Comparison of ENCODE assay signal across 8 mouse cellular contexts in the genomic region with DNA sequence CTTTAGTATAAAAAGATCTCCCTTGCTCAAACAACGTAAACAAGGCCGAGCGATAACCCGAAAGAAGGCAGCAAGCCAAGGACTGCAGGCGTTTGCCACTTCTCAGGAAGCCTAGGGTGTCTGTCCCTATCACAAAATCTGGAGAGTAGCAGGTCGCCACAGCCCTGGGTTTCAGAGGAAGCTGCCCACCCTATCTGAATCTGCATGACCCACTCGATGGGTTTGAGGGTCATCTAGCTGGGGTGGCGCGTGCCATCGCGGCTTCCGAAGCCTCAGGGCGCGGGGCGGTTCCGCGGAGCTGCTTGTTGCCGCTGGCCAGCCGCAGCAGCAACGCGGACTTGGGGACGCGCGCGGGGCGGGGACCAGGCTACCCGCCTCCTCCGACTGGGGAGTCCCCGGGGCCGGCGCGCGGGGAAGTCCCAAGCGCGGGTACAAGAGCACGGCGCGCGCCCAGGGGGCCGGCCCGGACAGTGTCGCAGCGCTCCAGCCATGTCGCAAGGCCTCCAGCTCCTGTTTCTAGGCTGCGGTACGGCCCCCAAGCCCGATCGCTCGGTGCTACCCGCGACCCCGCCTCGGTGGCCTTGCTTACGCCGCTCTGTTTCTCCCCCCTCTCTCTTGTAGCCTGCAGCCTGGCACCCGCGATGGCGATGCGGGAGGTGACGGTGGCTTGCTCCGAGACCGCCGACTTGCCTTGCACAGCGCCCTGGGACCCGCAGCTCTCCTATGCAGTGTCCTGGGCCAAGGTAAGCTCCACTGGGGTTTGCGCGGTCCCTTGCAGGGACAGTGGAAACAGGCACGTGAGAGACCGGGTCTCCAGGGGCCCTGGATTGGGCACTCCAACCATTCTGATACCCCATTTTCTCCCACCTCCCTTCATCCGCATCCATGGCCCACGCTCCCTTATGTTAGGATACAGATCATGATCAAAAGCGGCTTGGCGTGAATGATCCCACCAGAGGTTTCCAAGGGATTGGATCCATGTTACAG. TPM values are rescaled to one million over a fixed set of nuclear protein-coding genes. Genes with fewer than 3 reads are reported as not detected.
DNase-seq lines count a peak whose midpoint lies in the region; ATAC-seq and TF ChIP-seq lines count a peak whose summit lies in the region.

A gene (plus strand): TSS at position 51 of the 987 bp plus-strand sequence.

- TF ChIP-seq CTCF in ES-Bruce4 (IDR thresholded peaks at IDR 0.05; ENCODE audit: low read depth, low read length) = no peak

- no peaks in the 10 kb centered on the region for H3K36me3 ChIP-seq in ES-Bruce4 (ENCODE audit: control insufficient read depth, insufficient read depth, low read length, poor library complexity, severe bottlenecking)
- H3K36me3 ChIP-seq in forebrain, embryonic 15.5 days = no peaks in the 10 kb centered on the region
- no peaks in the 10 kb centered on the region for H3K36me3 ChIP-seq in lung, embryonic 15.5 days

- TF ChIP-seq POLR2A in ES-Bruce4 (IDR thresholded peaks at IDR 0.05; ENCODE audit: insufficient read depth, low read length) = no peak

- H3K4me1 ChIP-seq in ES-Bruce4 (ENCODE audit: control insufficient read depth, insufficient read depth, low read length) = peaks cover 2% of the 10 kb centered on the region
- H3K4me1 ChIP-seq in brown adipose tissue, adult 24 weeks (ENCODE audit: control insufficient read depth, insufficient read depth, insufficient read length, low read length) = peaks cover 4% of the 10 kb centered on the region
- H3K4me1 ChIP-seq in forebrain, embryonic 15.5 days = peaks cover 17% of the 10 kb centered on the region
- peaks cover 27% of the 10 kb centered on the region for H3K4me1 ChIP-seq in lung, embryonic 15.5 days

- peaks cover 8% of the 10 kb centered on the region; the same call in 1 of the 2 replicates for H3K27me3 ChIP-seq in ES-Bruce4 (ENCODE audit: control insufficient read depth, insufficient read depth, low read length, poor library complexity, severe bottlenecking)
- peaks cover 21% of the 10 kb centered on the region for H3K27me3 ChIP-seq in forebrain, embryonic 15.5 days
- no peaks in the 10 kb centered on the region; the same call in 1 of the 2 replicates for H3K27me3 ChIP-seq in lung, embryonic 15.5 days

- H3K4me2 ChIP-seq in forebrain, embryonic 15.5 days (replicated peaks) = peak within 1 kb of the TSS; percentile 98
- peak within 1 kb of the TSS; percentile 91 for H3K4me2 ChIP-seq in lung, embryonic 15.5 days

- WGBS in forebrain, embryonic 15.5 days = 4% methylated on average over 73 of the region's 73 CpGs
- 6% methylated on average over 73 of the region's 73 CpGs for WGBS in large intestine, adult 2 months
- 3% methylated on average over 73 of the region's 73 CpGs for WGBS in lung, embryonic 15.5 days

- H3K9me3 ChIP-seq in ES-Bruce4 (replicated peaks; ENCODE audit: control insufficient read depth, insufficient read depth, low read length, poor library complexity, severe bottlenecking) = no peaks in the 10 kb centered on the region
- no peaks in the 10 kb centered on the region for H3K9me3 ChIP-seq in forebrain, embryonic 15.5 days
- H3K9me3 ChIP-seq in lung, embryonic 15.5 days = no peaks in the 10 kb centered on the region

- DNase-seq in heart, postnatal 36 days = peak; percentile 79 to 80
- no peak for DNase-seq in large intestine, adult 2 months (ENCODE audit: low read depth, low spot score)
- DNase-seq in thymus, postnatal 25 days = peak; percentile 38

- intact Hi-C loops in heart, postnatal 36 days (cut with DNase I) = no loop called here

- peak; percentile 71 for ATAC-seq in forebrain, embryonic 15.5 days (replicated peaks)
- peak; percentile 81 for ATAC-seq in lung, embryonic 15.5 days (ENCODE audit: borderline replicate concordance, extremely low read depth, low FRiP score, low TSS enrichment)
- peak; percentile 21 for ATAC-seq in neutrophil, adult 5-6 weeks (ENCODE audit: extremely low read depth, insufficient number of reproducible peaks, low FRiP score, poor library complexity, severe bottlenecking)

- peak within 1 kb of the TSS; percentile 48 for H3K9ac ChIP-seq in ES-Bruce4 (ENCODE audit: low read depth, poor library complexity, severe bottlenecking)
- H3K9ac ChIP-seq in forebrain, embryonic 15.5 days (replicated peaks) = peak within 1 kb of the TSS; percentile 65
- H3K9ac ChIP-seq in lung, embryonic 15.5 days = peak within 1 kb of the TSS; percentile 51

- no peak for TF ChIP-seq EP300 in ES-Bruce4 (IDR thresholded peaks at IDR 0.05; ENCODE audit: insufficient read depth, low read depth, low read length)

- peak within 1 kb of the TSS; percentile 83 for H3K4me3 ChIP-seq in ES-Bruce4 (ENCODE audit: low read depth, low read length)
- peak within 1 kb of the TSS; percentile 60 for H3K4me3 ChIP-seq in brown adipose tissue, adult 24 weeks (ENCODE audit: insufficient read depth, low read depth, low read length)
- peak within 1 kb of the TSS; percentile 60 for H3K4me3 ChIP-seq in forebrain, embryonic 15.5 days
- H3K4me3 ChIP-seq in lung, embryonic 15.5 days = peak within 1 kb of the TSS; percentile 51

- no peak within 1 kb of the TSS for H3K27ac ChIP-seq in ES-Bruce4 (ENCODE audit: insufficient read depth, low read length)
- peak within 1 kb of the TSS; percentile 64 for H3K27ac ChIP-seq in brown adipose tissue, adult 24 weeks (replicated peaks; ENCODE audit: low read depth, low read length)
- H3K27ac ChIP-seq in forebrain, embryonic 15.5 days (replicated peaks) = 0 out of 2 replicates have a peak within 1 kb of the TSS, but pooled peaks have one; percentile 3
- 0 out of 2 replicates have a peak within 1 kb of the TSS, but pooled peaks have one; percentile 26 for H3K27ac ChIP-seq in lung, embryonic 15.5 days

RNA-seq across cellular contexts. Expression of the gene that starts here (rescaled TPM):
- polyA plus RNA-seq in ES-Bruce4 (2011; ENCODE audit: insufficient read depth, insufficient read length, low read depth, missing spikeins) = 0.46 and 0.72 TPM in 2 replicates
- 5.6 and 6.7 TPM in 2 replicates for polyA plus RNA-seq in brown adipose tissue, adult 24 weeks (2012; ENCODE audit: insufficient read depth, insufficient read length, missing spikeins)
- 5.8 and 6.2 TPM in 2 replicates for polyA plus RNA-seq in forebrain, embryonic 15.5 days (2015; fragmentation: Nextera tagmentation; extraction: Ambion mirVana)
- total RNA-seq in heart, postnatal 36 days (2021) = 1 to 10 TPM; 4.1 to 4.5 TPM
- 10.5 TPM in 2 replicates for polyA plus RNA-seq in large intestine, adult 2 months (2012; rRNA removed)
- 12.9 and 15.1 TPM in 2 replicates for polyA plus RNA-seq in lung, embryonic 15.5 days (2015; fragmentation: Nextera tagmentation; extraction: Ambion mirVana)
- total RNA-seq in neutrophil, adult 5-6 weeks (2017) = 81.4 and 89.3 TPM in 2 replicates

Comparison
In these comparisons a context has a peak if more than half of its experiments do, and no peak if none do; other contexts are left out.
1. RNA of the gene that starts here (total RNA-seq): 81.4 to 89.3 TPM in neutrophil, adult 5-6 weeks; 4.1 to 4.5 TPM in heart, postnatal 36 days; every median in the first group is over 10 times any median in the second.
2. ATAC-seq: peak in every context shown above with its lines; median percentile 81 in lung, embryonic 15.5 days; 71 in forebrain, embryonic 15.5 days; 21 in neutrophil, adult 5-6 weeks.
3. Peak in every context shown above with its lines, with median percentiles within 50 percentile points of each other: H3K4me3 ChIP-seq and H3K9ac ChIP-seq.